Mouse (Mus musculus) gastrocnemius, adult 8-10 months (tissue): ENCODE results near the gene Bphl. TPM values are rescaled to one million over a fixed set of nuclear protein-coding genes. Genes with fewer than 3 reads are reported as not detected.
A peak's percentile ranks its signal among the peaks of the same experiment; 100 is the strongest.

Experiments used
- DNase-seq, 2 experiments: peaks; one replicate each; pipeline ENCODE4 v3.0.0; 2022; ENCODE audit warnings: low spot score in 2 of 2
- total RNA-seq, 4 experiments: library from RNA; stranded (reverse); gene quantifications; 2 replicates each; pipeline ENCODE4 v1.2.4; 2022

Gene Bphl
- 10 to 100 TPM; 25.7 to 38.7 (median 28.8) TPM for total RNA-seq

DNA sequence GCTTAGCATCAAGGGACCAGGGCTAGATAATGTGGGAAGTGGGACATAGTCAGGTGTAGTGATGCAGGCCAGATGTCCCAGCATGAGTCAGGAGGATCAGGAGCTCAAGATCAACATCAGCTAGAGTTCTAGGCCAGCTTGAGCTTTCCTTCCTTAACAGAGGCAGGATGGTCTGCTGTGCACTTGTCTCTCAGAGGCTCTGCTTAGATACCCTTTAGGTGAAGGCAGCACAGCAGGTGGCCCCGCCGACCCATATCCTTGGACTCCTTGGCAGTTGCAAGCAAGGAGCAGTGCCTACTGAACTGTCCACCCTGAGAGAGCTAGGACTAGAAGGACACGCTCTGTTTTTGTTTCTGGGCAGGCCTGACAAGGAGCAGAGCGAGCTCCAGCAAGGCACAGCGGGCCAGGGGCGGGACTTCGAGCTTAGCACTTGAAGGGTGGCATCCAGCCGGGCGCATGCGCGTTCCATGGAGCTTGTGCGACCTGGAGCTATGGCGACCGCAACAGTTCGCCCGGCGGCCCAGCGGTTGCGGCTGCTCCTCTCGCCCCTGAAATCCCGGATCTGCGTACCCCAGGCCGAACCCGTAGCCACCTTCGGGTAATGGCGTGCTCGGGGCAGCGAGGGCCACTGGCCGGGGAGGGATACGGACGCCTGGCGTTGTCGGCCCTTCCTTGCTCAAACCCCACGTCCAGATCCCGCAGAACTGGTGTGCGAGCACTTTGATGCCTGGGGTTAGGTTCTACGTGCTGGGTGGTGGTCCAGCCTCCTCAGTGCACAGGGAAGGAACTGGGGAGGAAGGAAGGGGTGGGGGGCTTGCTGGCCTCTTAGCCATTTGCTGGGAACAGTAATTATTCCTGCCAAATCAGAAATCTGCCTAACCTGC, at the start of gene Bphl:
Gene Bphl (plus strand): TSS at position 426 of the 884 bp plus-strand sequence.
- DNase-seq, result peak; percentile 85 to 89

DNA sequence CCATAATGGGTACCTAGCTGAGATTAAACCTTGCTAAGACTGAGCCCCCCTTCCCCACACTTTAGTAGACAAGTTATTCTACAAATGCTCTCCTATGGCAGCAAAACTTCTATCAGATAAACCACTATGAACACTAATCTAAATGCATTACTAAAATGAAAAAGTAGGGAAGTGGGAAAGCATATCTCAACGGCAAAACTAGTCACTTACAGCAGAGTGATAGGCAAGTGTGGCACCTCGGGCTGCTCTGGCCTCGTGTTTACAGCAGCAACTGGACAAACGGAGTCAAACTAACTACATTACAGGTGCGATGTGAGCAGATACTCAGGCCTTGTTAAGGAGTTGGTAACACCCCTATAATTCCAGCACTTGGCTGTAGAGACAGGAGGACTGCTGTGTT, 47.8 kb upstream of the Bphl start:
- no peak for DNase-seq

- peak; percentile 46 to 47 for DNase-seq
Observed at GRCm38 (mm10) chr13:33995197-33995596, 42.2 kb upstream of the Bphl start.

DNA sequence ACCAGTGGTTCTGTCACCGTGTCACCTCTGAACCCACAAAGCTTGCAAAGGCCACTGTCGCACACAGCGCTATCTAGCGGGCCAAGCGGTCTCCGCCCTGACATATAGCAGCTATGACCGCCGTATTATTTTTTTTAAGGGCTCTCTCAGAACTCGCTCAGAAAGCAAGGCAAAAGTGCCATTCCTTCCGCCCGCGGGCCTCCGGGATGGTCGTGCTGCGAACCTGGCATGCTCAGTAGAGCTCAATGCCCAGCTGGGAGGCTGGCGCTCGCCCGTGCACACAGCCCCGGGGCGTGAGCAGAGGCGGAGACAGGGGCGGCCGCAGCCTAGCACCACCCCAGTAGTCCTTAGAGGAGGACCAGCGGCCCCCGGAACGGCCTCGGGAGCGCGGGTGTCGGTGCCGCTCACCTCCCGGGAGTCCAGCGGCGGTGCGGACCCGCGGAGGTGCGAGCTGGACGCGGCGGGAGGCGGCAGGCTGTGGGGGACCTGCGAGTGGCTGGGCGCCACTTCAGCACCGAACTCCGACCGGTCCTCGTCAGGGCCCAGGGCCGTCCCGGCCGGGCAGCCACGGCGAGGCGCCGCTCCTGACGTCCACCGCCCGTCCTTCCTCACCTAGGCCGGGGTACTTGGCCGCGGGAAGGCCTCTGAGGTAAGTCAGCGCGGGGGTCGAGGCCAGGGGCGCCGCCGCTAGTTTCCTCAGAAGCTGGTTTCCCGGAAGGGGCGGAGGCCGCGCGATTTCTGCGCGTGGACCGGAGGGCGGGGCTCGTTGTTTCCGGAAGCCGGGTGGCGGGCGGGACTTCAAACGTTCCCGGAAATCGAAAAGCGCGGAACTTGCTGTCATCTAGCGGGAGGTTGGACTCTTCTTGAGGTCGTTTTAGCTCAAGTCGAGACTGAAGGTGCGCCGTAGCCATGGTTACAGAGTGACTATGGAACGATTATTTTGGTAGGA, 35.1 kb upstream of the Bphl start, which contains the start of the genes Ripk1 and Serpinb6a:
Gene Ripk1 (plus strand): TSS at position 306 of the 949 bp plus-strand sequence.
Gene Serpinb6a (minus strand): TSS at position 737 of the 949 bp plus-strand sequence.
- peak; percentile 75 to 77 for DNase-seq

GRCm38 (mm10) chr13:34003058-34003457, 34.3 kb upstream of the Bphl start:
- no peak for DNase-seq

DNA sequence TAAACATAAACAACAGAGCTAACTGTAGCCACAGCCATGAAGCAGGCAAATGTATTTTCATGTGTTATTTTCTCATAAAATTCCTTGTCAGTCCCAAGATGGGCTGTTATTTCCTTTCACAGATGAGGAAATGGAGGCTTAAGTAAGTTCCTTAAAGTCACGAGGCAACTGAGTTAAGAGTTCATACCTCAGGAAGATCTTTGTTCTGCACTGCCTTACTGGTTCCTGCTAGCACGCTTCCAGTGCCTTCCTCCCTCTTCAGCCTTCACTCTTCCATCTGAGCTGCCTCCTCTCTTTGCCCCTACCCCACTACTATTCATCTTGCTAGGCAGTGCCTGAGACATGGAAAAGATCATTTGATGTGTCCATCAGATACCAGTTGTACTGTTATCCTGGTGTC, 30.2 kb upstream of the Bphl start:
- DNase-seq, result no peak

DNA sequence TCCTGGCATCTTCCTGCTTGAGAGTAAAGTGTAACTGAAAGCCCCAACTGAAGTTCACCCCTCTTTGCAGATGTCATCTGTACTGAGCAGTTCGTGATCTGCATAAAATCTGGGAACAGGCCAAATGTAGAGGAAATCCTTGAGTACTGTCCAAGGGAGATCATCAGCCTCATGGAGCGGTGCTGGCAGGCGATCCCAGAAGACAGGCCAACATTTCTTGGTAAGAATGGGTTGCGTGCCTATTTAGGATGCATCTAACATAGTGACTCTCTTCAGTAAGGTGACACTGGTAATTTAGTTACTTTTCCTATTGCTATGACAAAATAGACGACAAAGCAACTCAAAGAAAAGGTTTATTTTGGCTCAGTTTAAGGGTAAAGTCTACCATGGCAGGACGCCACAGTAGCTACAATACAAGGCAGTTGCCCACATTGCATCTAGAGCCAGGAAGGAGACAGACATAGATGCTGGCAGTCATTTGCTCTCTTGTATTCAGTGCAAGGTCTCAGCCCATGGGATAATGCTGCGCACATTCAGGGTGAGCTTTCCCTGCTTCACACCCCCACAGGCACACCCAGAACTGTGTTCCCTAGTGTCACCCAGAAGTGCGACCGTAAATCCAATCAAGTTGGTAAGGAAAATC, 20.3 kb upstream of the Bphl start:
- DNase-seq, result no peak

- DNase-seq, result no peak
Observed at GRCm38 (mm10) chr13:34018521-34018920, 18.9 kb upstream of the Bphl start.

DNA sequence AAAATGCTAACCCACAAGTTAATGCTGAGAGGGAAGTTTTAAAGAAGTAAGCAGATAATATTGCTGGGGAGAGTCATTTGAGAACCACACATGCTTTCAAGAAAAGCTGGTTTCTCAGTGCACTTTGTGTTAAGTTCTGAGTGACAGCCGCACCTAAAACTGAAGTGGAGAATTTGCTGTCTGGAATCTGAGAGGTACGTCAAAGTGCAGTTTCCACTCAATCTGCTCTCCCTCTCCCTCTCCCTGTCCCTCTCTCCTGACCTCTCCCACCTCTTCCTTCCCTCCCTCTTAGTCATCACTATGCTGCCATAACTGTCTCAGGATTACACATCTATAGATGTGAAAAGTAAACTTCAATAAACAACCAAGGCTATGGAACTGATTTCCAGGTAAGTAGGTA, 15.4 kb upstream of the Bphl start:
- no peak for DNase-seq

- no peak for DNase-seq
Observed at GRCm38 (mm10) chr13:34032041-34032440, 5.4 kb upstream of the Bphl start.

DNA sequence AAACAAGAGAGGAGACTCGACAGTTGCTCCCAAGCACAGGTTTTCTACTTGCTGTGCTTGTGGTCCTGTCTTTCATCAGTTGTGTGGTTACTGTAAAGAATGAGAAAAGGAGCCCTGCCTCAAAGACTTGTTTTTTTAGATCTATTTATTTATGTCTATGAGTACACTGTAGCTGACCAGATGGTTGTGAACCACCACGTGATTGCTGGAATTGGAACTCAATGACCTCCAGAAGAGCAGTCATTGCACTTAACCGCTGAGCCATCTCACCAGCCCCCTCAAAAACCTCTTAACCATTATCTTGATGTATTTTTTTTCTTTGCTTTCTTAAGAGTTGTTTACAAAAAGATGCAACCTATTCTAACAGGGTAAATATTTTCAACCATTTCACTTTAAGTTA, 2.0 kb upstream of the Bphl start:
- DNase-seq, result no peak

- DNase-seq, result no peak
Observed at GRCm38 (mm10) chr13:34036726-34037125, 671 bp upstream of the Bphl start.

- DNase-seq, result no peak
Observed at GRCm38 (mm10) chr13:34038056-34038432, 647 bp downstream of the Bphl start.

DNA sequence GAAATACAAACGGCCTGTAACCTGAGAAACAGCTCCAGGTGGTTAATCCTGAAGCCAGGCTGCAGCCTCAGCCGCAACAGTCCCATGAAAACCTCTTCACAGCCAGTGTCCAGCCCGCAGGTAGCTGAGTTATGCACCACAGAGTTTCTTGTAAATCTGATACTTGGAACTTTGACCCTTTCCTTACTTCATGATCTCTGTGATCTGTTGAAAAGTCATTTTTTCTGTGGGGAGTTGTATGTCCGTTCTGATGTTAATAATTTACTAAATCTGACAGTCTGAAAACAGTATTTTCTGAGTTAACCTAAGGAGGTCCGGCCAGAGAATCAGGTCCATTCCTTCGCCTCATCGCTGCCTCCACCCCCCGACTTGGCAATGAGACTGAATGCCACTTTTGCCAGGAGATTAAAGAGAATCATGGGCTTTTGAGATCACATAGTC, 1.5 kb downstream of the Bphl start:
- no peak for DNase-seq

GRCm38 (mm10) chr13:34040091-34040490, 2.7 kb downstream of the Bphl start:
- DNase-seq, result no peak

GRCm38 (mm10) chr13:34043716-34044393, 6.5 kb downstream of the Bphl start:
- no peak for DNase-seq

DNA sequence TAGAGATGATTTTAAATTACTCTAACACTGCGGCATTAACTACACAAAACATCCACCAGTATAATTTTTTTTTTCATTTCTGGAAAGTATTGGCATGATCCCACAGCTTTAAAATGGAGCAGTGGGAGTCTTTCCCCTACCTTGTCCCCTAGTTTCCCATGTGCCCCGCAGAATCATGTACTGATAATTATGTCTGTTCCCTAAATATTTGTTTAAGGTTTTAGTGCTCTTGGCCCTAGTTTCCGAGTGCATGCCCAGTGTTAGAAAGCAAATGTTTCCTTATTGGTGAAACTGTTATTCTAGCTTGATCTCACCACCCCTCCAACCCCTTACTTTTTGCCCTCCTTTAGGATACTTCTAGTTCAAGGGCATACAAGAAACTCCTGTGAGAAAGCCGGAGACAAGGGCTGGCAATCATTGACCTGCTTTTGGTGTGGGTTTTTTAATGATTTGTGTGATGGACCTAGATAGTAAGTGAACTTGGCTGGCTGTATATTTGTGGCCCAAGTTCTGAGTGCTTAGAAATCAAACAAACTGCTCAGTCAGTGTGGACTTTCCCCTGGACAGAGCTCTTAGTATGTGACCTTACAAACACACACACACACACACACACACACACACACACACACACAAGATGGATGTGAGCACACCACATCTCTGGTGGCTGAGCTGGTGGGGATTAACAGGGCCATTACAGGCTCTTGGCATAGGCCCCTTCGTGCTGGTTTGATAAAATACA, 8.3 kb downstream of the Bphl start:
- no peak for DNase-seq

- peak; percentile 58 to 68 for DNase-seq
Observed at GRCm38 (mm10) chr13:34046421-34047012, 9.1 kb downstream of the Bphl start.

DNA sequence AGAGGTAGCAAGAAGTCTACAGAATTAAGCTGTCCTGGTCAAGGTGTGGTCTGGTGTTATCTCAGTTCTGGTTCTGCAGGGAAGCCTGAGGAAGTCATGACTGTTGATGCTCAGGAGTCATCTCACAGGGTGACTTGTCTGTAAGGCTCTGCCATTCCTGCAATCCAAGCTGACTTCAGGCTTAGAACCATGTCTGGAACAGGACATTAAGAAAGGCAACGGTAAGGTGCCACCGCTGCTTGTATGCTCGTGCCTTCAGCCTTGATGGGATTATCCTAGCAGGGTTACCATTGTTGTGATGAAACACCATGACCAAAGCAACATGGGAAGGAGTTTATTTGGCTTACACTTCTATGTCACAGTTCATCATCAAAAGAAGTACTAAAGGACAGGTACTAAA, 10.1 kb downstream of the Bphl start:
- no peak for DNase-seq

DNA sequence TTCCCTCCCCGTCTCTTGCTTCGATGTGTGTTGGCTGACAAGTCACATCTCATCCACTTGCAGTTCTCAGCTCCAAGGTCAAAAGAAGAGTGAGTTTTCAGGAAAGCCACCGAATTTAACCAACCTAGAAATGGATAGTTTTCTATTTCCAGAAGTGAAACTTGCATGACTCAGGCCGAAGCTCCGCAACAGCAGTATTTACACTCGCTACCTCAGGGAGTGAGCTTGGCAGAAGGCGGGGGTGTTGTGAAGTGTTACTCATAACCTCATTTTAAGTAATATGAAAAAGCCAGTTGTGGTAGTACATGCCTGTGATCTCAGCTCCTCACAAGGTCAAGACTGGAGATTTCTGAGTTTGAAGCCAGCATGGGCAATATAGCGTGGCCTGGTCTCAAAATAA, 13.1 kb downstream of the Bphl start:
- DNase-seq, result no peak
